Mouse (Mus musculus): Measurements from ENCODE around the gene Atg9b.
A peak's percentile ranks its signal among the peaks of the same experiment; 100 is the strongest.

Atg9b gene

DNA sequence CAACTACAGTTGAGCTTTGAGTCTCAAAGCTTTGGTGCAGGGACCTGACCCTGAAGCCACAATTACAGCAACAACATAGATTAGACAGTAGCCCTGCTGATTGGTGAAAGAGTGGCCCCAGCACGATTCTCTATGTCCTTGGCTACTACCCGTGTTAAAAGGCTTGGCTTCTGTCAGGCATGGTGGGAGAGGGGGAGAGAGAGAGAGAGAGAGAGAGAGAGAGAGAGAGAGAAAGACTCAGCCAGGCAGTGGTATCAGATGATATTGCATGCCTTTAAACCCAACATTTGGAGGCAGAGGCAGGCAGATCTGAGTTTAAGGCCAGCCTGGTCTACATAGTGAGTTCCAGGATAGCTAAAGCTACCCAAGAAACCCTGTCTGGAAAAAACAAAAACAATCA, 10.0 kb downstream of the Atg9b start:
- DNase-seq (ENCODE audit: low spot score in 2 of 2), result no peak

DNA sequence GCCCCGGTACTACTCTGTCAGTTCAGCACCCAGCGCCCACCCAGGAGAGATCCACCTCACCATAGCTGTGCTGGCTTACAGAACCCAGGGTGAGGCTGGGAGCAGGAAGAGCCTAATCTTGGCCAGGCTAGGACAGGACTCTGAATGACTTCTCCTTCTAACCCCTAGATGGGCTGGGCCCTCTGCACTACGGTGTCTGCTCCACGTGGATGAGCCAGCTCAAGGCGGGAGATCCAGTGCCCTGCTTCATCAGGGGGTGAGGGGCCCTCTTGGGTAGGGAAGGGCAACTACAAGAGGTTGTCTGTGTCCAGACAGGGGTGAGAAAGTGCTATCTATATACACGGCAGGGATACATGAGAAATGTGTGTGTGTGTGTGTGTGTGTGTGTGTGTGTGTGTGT, 10.5 kb downstream of the Atg9b start:
- no peak for DNase-seq (ENCODE audit: low spot score in 2 of 2)

DNA sequence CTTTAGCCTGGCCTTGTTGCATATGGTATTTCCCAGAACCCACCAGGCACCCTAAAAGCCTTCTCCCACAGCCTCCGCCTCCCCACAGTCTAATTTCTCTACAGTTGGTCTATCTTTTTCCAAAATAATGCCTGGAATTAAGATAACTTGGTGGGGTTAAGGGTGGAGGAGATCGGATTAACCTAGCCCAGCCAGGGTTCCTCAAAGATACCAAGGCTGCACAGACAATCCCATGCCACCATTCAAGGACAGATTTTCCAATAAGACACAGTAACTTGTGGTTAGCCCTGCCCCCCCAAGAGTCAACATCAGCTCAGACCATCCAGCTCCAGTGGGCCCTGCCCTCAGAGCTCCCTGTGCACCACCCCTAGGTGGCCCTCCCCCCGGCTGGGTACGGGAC, 11.4 kb downstream of the Atg9b start:
- DNase-seq (ENCODE audit: low spot score in 2 of 2), result no peak

DNA sequence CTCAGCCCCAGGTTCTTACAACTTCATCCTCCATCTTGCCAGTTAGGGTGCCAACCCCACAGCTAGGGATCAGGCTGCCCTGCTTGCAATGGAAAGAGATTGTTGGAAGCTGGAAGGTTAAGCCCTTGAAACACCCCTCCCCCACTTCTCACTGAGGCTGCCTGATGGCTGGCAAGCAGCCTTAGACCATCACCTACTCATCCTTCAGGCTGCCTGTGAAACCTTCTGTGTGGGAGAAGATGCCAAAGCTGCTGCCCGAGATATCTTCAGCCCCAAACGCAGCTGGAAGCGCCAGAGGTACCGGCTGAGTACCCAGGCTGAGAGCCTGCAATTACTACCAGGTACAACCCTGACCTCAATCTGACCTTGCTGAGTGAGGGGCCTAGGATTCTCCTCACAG, 12.4 kb downstream of the Atg9b start:
- no peak for DNase-seq (ENCODE audit: low spot score in 2 of 2)

DNA sequence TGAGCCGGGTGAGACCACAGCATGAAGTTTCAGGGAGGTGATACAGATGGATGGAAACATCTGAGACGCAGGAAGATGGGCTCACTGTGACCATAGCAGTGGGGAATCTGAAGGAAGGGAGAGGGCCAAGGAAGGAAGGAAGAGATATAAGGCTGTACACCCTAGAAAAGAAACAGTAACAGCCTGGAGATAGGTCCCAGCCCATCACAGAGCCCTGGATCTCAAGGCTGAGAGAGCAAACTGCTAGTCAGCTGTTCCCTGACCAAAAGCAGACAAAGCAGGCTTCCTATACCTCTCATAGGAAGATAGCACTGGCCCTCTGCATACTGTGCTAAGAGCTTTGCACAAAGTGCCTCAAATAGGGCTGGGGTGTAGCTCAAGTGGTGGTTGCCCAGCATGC, 13.2 kb downstream of the Atg9b start:
- DNase-seq (ENCODE audit: low spot score in 2 of 2), result no peak

DNA sequence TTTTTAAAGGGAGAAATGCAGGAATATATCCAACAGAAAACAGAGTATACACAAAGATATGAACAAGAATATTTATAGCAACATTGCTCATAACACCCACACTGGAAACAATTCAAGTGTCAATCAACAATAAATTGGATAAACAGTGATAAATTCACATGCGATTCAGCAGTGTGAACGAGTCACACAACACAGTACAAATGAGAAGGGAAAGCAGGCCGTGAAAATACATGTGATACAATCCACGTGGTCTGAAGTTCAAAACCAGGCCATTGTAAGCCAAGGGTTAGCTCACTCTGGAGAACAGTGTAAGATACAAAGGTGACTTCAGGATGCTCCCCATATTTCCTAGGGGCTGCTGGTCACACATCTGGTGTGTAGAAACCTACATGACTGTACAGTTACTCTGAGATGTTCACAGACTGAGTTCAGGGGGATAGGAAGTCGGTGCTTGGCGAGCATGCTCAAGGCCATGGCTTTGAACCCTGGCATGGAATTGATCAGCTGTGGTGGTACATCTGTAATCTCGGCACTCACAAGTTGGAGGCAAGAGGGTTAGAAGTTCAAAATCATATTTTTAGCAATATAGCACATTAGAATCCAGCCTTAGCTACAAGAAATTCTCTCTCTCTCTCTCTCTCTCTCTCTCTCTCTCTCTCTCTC, 17.1 kb downstream of the Atg9b start:
- DNase-seq (ENCODE audit: low spot score in 2 of 2), result no peak

DNA sequence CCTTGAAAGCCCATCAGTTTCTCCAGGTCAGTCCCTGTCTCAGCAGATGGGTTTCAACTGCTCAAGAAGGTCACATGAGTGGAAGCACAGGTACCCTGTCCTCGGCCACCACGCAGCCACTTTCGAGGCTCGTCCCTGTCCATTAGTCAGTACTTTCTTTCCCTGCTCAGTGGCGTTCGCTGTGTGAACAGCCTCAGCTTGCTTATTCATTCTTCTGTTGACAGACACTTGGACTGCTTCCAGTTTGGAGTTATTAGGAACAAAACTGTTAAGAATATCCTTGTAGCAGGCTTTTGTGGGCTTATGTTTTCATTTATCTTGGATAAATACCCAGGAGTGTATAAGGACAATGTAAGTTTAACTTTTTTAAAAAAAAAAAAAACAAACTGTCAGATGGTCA, 17.7 kb downstream of the Atg9b start:
- no peak for DNase-seq (ENCODE audit: low spot score in 2 of 2)

DNA sequence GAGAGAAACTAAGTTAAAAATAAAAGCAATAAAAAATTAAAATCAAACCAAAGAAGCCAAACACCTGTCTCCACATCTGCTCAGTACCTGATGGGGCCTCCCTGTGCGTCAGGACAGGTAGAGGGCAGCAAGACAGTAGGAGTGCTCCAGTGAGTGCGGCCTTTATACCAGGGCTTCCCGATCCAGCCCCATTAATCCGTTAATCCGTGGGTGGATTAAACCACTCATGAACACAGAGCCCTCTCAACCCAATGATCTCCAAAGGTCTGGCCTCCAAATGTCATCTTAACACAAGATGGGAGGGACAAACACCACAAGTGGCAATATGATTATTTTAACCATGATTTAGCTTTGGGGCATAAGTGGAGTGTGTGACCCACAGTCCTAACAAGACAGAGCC, 18.1 kb downstream of the Atg9b start:
- no peak for DNase-seq (ENCODE audit: low spot score in 2 of 2)

DNA sequence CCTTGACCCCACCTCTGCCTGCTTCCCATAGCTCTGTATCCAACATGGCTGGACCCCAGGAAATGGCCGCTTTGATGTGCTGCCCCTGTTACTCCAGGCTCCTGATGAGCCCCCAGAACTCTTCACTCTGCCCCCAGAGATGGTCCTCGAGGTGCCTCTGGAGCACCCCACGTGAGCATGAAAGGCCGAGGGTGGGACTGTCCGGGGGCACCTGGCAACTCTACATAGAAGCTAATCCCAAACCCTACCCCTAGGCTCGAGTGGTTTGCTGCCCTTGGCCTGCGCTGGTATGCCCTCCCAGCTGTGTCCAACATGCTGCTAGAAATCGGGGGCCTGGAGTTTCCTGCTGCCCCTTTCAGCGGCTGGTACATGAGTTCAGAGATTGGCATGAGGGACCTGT, 22.2 kb downstream of the Atg9b start:
- no peak for DNase-seq (ENCODE audit: low spot score in 2 of 2)

DNA sequence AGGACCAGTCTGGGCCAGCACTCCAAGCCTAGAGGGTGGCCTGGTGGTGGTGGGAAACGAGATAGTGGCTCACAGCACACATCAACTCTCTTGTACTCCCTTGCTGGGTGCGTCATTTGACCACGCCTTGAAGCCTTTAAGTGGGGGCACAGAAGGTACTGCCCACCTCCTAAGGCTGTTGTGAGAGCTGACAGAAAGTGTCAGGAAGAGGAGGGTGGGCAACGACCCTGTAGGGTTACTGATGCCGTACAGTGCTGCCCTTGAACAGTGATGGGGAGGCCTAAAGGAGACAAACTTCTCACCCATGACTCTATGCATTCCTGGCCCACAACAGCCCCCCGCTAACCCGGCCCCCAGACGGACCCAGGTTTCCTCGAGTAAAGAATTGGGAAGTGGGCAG, 25.5 kb downstream of the Atg9b start:
- no peak for DNase-seq (ENCODE audit: low spot score in 2 of 2)

DNA sequence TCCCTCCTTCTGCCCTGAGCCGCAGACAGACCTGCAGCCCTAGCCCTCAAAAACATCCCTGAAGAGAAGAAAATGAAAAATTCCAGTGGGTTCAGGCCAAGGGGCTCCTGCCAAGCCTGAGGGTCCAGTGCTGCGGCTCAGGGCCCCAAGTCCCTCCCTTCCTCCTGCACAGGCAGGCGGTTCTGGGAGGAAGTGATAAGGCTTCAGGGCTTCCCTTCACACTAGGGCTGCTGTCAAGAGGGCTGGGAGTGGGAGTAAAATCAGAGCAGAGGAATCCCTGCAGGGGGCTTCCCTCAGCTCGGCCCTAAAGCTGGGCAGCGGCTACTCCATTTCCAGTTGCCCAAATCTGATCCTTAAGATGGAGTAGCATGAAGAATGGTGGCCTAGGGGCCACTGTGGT, 26.4 kb downstream of the Atg9b start:
- no peak for DNase-seq (ENCODE audit: low spot score in 2 of 2)

DNA sequence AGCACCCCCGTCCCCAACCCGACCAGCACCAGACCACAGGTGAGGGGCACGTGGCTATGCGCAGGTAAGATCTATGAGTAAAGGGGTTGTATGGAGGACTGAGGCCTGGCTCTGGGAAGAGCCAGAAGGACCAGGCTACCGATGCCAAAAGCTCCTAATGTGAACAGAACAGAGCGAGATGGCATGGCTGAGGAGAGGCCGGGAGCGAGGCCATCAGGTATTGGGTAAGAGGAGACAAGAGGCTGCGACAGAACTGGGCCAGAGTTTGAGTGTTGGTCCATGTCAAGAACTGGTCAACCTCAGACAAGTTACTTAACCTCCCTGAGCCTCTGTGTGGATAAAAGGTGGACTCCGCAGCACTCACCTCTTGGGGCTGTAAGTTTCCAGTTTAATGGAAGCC, 27.0 kb downstream of the Atg9b start:
- DNase-seq (ENCODE audit: low spot score in 2 of 2), result no peak

DNA sequence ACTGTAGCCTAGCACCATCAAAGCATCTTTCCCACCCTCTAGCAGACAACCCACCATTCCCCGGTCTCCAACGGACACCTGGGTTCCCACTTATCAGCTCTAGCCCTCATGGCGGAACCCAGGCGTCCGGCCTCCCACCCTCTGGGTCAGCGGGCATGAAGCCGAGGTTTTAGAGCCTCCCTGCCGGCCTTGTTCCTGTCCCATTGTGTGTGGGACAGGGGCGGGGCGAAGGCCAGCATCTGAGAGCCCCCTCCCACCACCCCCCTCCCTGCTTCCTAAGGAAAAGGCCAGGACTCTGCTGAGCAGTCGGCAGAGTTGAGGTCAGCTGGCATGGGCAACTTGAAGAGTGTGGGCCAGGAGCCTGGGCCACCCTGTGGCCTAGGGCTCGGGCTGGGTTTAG, 27.4 kb downstream of the Atg9b start, which contains the start of gene Nos3:
TSS of gene Nos3 (plus strand) at position 303 of the 400 bp plus-strand sequence.
- no peak for DNase-seq (ENCODE audit: low spot score in 2 of 2)

DNA sequence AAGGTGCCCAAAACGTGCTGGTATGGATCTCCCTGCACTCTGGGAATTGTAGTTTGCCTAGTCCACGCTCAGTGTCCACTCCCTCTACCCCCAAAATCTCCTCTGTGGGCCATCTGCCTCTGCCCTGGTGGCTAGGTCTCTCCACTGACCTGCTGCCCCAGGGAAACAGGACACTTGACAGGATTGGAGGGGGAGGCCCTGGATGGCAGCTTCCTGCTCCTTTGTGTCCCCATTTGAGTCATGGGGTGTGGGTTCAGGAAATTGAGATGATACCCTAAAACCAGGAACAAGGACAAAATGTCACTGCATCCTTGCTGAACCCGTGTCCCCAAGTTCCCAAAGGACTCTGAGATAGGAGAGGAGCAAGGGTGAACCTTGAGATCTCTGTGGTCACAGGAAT, 27.9 kb downstream of the Atg9b start:
- no peak for DNase-seq (ENCODE audit: low spot score in 2 of 2)

DNA sequence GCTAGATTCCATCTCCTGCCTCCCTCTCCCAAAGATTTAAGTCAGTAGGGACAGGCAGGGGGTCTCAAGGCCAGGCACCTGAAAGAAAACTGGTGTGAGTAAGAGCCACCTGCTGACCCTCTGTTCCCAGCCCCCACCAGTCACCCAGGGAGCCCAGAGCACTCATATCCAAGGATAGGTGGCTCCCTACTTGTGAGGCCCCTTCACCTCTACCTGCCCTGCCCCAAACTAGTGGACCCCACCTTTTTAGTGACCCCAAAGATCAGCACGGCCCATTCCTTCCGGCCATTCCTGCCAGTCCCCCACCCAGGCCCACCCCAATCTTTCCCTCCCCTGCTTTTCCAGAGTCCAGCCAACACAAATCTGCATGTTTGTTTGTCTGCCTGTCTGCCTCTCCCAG, 28.5 kb downstream of the Atg9b start:
- no peak for DNase-seq (ENCODE audit: low spot score in 2 of 2)

DNA sequence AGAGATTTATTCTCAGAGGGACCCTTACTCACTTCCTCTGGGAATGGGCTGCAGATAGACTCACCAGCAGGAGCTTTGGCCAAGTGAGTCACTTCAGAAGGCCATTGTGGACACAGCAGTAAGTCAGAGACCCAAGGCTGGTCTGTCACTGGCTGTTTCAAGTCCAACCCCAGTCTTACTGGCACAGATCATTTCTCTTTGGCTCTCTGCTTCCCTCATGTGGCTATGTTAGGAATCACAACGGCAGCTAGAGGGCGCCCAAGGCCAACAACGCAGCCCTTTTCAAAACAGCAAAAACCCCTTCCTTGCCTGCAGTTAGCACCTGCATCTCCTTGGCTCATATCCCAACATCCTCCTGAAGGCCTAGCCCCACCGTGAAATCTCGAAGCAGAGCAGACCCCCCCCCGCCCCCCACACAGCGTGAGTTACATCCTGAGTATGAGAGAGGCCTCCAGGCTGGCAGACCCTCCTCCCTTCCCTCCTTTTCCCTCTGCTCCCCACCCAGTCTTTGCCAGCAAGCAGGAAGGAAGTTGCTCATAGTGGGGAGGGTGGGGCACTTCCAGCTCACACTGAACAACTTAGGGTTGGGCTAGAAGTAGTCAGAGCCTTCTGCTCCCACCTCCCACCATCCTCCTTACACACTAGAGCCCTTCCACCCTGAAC, 31.0 kb downstream of the Atg9b start:
- DNase-seq (ENCODE audit: low spot score in 2 of 2), result peak; percentile 75 to 90

DNA sequence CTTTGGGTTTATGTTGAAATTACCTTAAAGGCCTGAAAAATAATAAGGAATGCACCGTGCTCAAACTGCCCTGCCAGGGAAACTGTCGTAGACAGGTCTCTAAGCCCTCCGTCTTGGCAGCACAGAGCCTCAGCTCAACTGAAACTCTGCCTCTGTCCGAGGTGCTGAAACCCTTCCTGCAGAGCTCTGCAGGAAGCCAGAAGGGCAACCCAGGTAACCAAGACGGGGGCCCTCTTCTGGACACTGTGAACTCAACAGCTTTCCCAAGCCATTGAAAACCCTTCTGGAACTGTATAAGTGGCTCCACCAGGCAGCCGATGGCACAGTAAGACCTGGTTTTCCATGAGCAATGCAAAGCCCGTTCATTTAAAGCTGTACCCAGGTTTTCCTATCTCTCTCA, 34.5 kb downstream of the Atg9b start:
- peak; percentile 54 to 89 for DNase-seq (ENCODE audit: low spot score in 2 of 2)

DNA sequence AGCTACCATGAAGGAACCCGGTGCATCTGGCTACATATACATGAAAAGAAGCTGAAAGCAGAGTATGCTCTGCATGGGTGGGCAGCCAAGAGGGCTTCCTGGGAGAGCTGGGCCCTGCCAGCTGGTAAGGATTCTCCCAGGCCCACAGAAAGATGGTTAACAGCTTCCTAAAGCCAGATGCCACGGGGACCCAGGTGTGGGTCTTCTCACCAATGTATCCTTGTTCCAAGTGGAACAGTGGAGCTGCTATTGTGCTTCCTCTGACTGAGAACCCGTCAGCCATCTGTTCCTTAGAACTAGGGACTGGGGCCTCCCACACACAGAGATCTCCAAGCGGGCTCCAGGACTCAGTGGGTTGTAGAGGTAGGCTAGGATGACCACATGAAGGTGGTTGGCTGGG, 35.2 kb downstream of the Atg9b start:
- no peak for DNase-seq (ENCODE audit: low spot score in 2 of 2)

DNA sequence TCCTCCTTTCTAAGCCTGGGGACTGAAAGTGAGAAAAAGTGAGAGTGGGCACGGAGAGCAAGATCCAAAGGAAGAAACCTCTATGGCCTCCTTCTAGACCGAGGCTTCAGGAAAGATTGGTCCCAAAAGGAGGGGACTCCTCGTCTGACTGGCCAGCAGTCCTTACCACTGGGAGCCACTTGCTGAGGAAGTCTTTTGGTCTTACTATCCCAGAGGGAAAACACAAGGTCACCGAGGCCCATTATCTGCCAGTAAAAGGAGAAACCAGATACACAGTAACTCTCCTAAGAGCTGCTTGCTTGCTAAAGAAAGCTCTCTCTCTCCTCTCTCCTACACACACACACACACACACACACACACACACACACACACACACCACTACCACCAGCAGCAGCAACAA, 38.6 kb downstream of the Atg9b start:
- DNase-seq (ENCODE audit: low spot score in 2 of 2), result no peak

DNA sequence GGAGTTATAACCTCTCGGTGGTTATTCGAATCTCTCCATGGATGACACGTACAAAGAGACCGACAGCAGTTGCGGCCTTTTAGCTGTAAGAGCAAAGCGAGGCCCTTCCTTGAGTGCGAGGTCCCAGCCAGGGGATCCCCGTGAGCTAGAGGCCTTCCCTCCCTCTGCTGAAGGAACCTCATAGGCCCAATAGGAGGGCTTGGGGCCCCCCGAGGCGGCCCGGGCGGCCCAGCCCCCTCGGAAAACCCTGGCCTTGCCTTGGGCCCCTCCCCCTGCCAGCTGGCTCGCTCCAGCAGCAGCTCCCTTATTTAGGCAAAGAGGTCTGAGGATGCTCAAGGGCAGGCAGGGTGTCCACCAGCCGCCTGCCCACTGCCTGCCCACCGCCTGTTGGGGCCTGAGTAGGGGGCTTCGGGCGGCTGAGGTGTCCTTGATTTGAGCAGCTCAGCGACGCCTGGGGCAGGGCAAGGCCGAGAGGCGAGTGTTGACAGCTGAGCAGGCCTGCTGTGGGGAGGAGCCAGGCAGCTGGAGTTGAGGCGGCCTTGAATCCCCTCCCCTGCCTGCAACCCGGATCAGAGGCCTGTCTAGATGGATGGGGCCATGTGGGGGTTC, 39.6 kb downstream of the Atg9b start:
- peak in 1 of 2 experiments; percentile 35 for DNase-seq (ENCODE audit: low spot score in 2 of 2)

DNA sequence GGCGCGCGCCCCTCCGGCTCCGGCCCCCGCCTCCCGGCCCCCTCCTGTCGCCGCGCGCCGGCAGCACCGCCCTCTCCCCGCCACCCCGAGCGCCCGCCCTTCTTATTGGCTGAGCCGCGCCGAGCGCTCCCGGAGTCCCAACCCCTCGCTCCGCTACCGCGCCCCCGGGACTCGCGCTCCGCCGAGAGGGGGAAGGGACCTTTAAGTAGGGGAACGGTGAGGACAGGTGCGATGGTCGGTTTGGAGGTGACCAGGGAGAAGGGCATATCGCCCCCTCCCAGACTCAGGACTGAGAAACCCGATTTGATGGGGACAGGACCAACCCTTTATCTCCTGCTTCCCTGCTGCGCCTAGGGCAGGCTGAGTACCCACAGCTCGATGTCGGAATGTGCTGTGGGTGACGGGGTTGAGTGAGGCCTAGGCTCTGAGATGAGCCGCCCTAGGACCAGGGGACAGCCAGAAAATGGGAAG, 40.2 kb downstream of the Atg9b start:
- DNase-seq (ENCODE audit: low spot score in 2 of 2), result peak; percentile 87 to 88

DNA sequence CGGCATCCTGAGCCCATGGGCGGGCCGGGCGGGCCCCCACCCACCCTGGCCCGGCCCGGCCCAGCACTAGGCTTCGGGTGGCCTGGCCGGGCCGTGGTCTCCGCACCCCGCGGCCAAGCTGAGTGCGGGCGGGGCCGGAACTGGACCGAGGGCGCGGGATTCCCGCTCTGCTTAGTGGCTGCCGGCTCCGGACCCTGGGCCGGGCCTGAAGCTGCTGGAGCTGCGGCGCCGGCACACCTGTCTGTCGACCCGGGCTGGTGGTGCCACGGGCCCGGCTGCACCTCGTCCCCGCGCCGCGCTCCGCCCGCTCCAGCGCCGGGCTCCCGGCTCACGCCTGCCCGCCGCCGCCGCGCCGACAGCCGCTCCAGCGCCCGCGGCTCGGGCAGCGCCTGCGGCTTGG, 40.7 kb downstream of the Atg9b start, which contains the start of gene Kcnh2:
TSS of gene Kcnh2 (minus strand) at position 327 of the 400 bp plus-strand sequence.
- DNase-seq (ENCODE audit: low spot score in 2 of 2), result no peak

Measured in thymus, postnatal 10 days (tissue).